Mouse (Mus musculus) MEL (cell line): ENCODE results near the gene Atf7ip.

ENCODE experiments used
- EP300 ChIP-seq, 2 experiments: IDR thresholded peaks; 2 replicates each; pipeline ENCODE4 v1.6.1; 2011; ENCODE audit warnings: improper control_type of control experiment in 2 of 2, low read length in 2 of 2, low read depth in 1 of 2, mild to moderate bottlenecking in 1 of 2
- USF1 ChIP-seq: IDR thresholded peaks from 2 replicates; pipeline ENCODE4 v1.6.1; 2014; ENCODE audit warnings: low read depth, mild to moderate bottlenecking, inconsistent platforms, low read length, improper control_type of control experiment, moderate library complexity

DNA sequence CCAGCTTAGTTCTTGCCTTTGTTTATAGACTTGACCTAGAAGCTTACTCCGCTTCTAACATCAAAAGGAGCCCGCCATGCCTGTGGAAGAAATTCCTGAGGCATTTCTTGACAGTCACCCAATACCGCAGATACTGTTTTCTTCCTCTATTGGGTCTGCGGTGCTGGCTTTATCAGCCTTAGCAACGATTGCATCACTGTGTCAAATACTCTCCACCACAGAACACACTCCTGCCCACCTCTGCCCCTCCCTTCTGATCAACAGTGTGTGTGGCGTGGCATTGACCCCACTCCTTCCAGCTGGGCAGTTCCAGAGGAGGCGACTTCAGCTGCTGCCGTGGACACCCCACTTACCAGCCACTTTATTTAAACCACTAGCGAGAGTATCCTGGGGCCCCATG lies 139.8 kb downstream of the Atf7ip start:
- TF ChIP-seq EP300 (IDR thresholded peaks at IDR 0.05; ENCODE audit: low read depth in 1 of 2, low read length in 2 of 2) (peak; percentile 38 to 52; a peak in 2 of 4 replicates), USF1 (no peak)
